Mouse (Mus musculus) heart, embryonic 10.5 days (tissue): ENCODE measurements around the gene Slc16a10. TPM values are rescaled to one million over a fixed set of nuclear protein-coding genes. Genes with fewer than 3 reads are reported as not detected.

Source experiments
- DNase-seq: peaks from one replicate; pipeline ENCODE4 v3.0.0-alpha.2; 2017; ENCODE audit warnings: low spot score
- H3K27ac ChIP-seq: fragments of 300-500 bp; sonication (generic); 2 replicates; pipeline ENCODE4 v1.5.1; 2016; ENCODE audit warnings: mild to moderate bottlenecking
- H3K27me3 ChIP-seq: fragments of 300-500 bp; sonication (generic); 2 replicates; pipeline ENCODE4 v1.6.1; 2016; ENCODE audit warnings: mild to moderate bottlenecking; ENCODE audit not compliant: poor library complexity, insufficient read depth, severe bottlenecking
- H3K36me3 ChIP-seq: fragments of 300-500 bp; sonication (generic); 2 replicates; pipeline ENCODE4 v1.6.1; 2016; ENCODE audit warnings: mild to moderate bottlenecking, moderate library complexity
- H3K4me1 ChIP-seq: fragments of 300-500 bp; sonication (generic); 2 replicates; pipeline ENCODE4 v1.6.1; 2016; ENCODE audit warnings: mild to moderate bottlenecking
- H3K4me3 ChIP-seq: fragments of 300-500 bp; sonication (generic); 2 replicates; pipeline ENCODE4 v1.5.1; 2016; ENCODE audit warnings: mild to moderate bottlenecking, moderate library complexity
- H3K9me3 ChIP-seq: fragments of 300-500 bp; sonication (generic); 2 replicates; pipeline ENCODE4 v1.6.1; 2016; ENCODE audit warnings: mild to moderate bottlenecking, moderate library complexity
- WGBS: fragments of 180-500 bp; shearing (Covaris S2); methylation state at CpG from one replicate; pipeline ENCODE4 v1.1.7; 2016; 5-methylcytosine and 5-hydroxymethylcytosine counted together
- polyA plus RNA-seq: library from polyadenylated mRNA; unstranded; fragments of >200 nt; fragmentation: Nextera tagmentation; extraction: Ambion mirVana; gene quantifications from 2 replicates; pipeline ENCODE4 v1.2.1, GENCODE M21; 2016

Gene Slc16a10
- polyA plus RNA-seq, 1 experiment from 2014 or later = 15.2 TPM

DNA sequence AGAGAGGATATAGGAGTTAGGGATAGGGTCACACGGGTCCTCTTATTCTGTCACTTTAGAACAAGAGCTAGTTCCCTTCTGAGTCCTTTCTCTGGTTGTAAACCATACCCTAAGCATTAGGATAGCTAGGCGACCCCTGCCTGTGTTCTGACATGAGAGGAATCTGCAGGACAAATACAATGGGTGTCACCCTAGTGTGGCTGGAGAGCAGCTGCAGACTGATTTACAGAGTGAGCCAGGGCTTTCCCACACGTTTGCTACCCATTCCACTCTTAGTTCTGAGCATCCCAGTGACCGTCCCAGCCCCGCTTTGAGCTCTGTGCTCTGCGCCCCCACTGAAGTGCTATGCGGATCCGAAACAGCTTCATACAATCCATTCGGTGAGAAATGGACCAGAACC is 71.4 kb downstream of the Slc16a10 start:
- H3K4me3 ChIP-seq = no peak overlapping the region
- H3K36me3 ChIP-seq = no peaks in the 10 kb centered on the region
- 71% methylated on average over 9 of the region's 9 CpGs for WGBS
- H3K27ac ChIP-seq = no peak overlapping the region
- H3K4me1 ChIP-seq = peaks cover 20% of the 10 kb centered on the region
- no peaks in the 10 kb centered on the region for H3K27me3 ChIP-seq
- no peaks in the 10 kb centered on the region for H3K9me3 ChIP-seq
- no peak for DNase-seq

DNA sequence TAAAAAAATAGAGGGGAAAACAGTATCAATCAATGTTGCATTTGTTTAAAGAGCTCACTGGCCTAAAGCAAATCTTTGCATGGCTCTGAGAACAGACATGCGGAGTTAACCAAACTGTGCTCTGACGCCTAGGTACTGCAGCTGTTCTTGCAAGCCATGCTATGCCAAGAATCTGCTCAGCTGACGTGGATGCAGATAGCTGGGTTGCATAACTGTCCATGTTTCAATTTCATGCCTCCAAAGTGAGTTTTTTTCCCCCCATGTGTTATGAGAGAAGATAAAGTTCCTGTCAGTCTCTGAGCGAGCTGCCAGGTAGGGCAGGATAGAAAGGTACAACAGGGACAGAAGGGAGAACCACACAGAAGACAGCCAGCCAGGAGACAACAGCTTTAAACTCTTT is 72.8 kb downstream of the Slc16a10 start:
- WGBS = 28% methylated on average over 4 of the region's 4 CpGs
- H3K27me3 ChIP-seq = no peaks in the 10 kb centered on the region
- no peaks in the 10 kb centered on the region for H3K9me3 ChIP-seq
- H3K4me1 ChIP-seq = peaks cover 22% of the 10 kb centered on the region
- DNase-seq = no peak
- no peaks in the 10 kb centered on the region for H3K36me3 ChIP-seq
- H3K4me3 ChIP-seq = no peak overlapping the region
- H3K27ac ChIP-seq = 0 out of 2 replicates have a peak overlapping the region, but pooled peaks have one; percentile 5

DNA sequence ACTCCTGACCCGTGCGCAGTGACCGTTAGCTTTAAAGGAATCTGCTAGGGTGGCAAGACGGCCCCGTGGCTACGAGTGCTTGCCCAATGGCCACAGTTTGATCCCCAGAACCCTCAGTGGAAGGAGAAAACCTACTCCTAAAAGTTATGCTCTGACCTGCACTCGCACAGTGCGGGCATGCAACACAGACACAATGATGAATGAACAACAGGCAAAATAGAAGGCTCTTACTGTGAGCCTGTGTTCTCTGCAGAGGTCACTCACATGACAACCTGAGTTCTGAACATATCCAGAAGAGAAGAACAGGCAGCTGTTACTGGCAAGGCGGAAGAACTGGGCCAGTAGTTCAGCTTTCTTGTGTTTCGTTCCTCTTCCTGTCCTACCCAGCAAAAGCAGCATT is 73.5 kb downstream of the Slc16a10 start:
- Histone ChIP-seq H3K9me3 (no peaks in the 10 kb centered on the region), H3K4me3 (no peak overlapping the region), H3K27me3 (no peaks in the 10 kb centered on the region), H3K4me1 (peaks cover 22% of the 10 kb centered on the region), H3K27ac (peak overlapping the region; percentile 52; the same call in 1 of the 2 replicates), H3K36me3 (no peaks in the 10 kb centered on the region)
- no peak for DNase-seq
- 86% methylated on average over 10 of the region's 10 CpGs for WGBS

DNA sequence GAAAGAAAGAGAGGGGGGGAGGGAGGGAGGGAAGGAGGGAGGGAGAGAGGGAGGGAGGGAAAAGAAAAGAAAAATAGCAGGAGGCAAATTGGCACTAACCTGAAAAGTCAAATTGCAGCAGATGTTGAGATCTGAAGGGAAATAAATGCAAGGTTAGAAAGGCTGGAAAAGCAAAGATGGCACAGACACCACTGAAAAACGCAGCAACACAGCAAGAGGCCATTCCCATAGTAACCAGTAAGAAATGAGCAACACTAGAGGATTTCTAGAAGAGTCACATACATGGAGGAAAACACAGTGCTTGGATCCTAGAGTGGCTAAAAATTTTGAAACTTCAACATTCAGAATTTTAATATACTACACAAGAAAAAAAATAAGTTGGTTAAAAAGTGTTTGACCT is 74.5 kb downstream of the Slc16a10 start:
- WGBS = 66% methylated on average over 1 of the region's 1 CpGs
- H3K36me3 ChIP-seq = no peaks in the 10 kb centered on the region
- H3K27ac ChIP-seq = no peak overlapping the region
- no peak overlapping the region for H3K4me3 ChIP-seq
- H3K27me3 ChIP-seq = no peaks in the 10 kb centered on the region
- peaks cover 22% of the 10 kb centered on the region for H3K4me1 ChIP-seq
- DNase-seq = no peak
- no peaks in the 10 kb centered on the region for H3K9me3 ChIP-seq

- WGBS = no CpG with 5 or more reads among the region's 1 CpGs
- Histone ChIP-seq H3K4me1 (peaks cover 22% of the 10 kb centered on the region), H3K4me3 (no peak overlapping the region), H3K36me3 (no peaks in the 10 kb centered on the region), H3K9me3 (no peaks in the 10 kb centered on the region), H3K27ac (no peak overlapping the region), H3K27me3 (no peaks in the 10 kb centered on the region)
- no peak for DNase-seq
These were observed 75.0 kb downstream of the Slc16a10 start for GRCm38 (mm10) chr10:40067071-40067470.

DNA sequence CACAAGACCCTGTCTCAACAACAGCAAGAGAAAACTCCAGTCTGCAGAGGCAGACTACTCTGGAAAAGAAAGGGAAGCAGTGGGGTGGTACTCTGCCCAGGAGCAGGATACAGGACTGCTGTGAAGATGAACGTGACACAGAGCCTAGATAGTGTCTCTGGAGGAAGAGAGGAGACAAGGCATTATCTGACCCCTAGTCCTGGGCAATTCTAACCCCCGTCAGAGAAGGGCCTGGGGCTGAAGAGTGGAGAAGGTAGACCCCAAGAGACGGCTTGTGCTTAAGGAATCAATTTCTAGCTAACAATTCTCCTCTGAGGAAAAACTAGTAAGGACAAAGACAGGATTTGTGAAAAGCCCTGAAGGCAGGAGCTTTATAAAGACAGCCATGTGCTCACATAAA is 76.7 kb downstream of the Slc16a10 start:
- no peaks in the 10 kb centered on the region for H3K36me3 ChIP-seq
- H3K4me1 ChIP-seq = peaks cover 17% of the 10 kb centered on the region
- no peak for DNase-seq
- H3K9me3 ChIP-seq = no peaks in the 10 kb centered on the region
- no peak overlapping the region for H3K27ac ChIP-seq
- H3K27me3 ChIP-seq = no peaks in the 10 kb centered on the region
- no peak overlapping the region for H3K4me3 ChIP-seq
- WGBS = 38% methylated on average over 3 of the region's 3 CpGs

DNA sequence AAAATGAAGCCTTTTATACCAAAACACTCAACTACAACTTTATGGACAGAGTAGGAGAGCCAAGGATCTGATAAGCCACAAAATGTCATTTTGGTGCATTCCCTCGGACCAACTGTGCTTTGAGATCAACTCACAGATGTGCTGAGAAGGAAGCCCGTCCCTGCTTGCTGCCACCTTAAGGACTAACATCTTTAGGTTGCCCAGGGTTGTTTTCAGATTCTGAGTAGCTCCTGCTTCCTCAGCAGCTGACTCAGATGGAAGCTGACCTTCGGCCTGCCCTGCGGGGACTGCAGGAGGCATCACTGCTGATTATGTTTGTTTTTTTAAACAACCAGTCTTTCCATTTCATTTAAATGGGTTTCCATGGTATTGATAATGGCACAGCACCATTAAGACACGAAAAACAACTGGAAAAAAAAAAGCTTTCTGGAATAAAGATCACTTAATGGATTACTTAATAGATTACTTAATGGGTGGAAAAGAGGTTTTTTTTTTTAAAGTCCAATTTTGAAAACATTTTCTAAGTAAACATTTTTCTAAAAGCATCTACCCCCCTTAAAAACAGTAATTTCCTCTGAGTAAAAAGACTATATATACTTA is 78.7 kb downstream of the Slc16a10 start:
- H3K4me3 ChIP-seq = no peak overlapping the region
- no peak for DNase-seq
- no peaks in the 10 kb centered on the region for H3K9me3 ChIP-seq
- no peak overlapping the region for H3K27ac ChIP-seq
- WGBS = 35% methylated on average over 5 of the region's 5 CpGs
- H3K36me3 ChIP-seq = no peaks in the 10 kb centered on the region
- H3K27me3 ChIP-seq = no peaks in the 10 kb centered on the region
- peaks cover 2% of the 10 kb centered on the region for H3K4me1 ChIP-seq

- no peak for DNase-seq
- no peaks in the 10 kb centered on the region for H3K36me3 ChIP-seq
- no peak overlapping the region for H3K4me3 ChIP-seq
- H3K9me3 ChIP-seq = no peaks in the 10 kb centered on the region
- WGBS = 58% methylated on average over 6 of the region's 6 CpGs
- H3K27me3 ChIP-seq = no peaks in the 10 kb centered on the region
- 0 out of 2 replicates have a peak, but pooled peaks cover 2% of the 10 kb centered on the region for H3K4me1 ChIP-seq
- H3K27ac ChIP-seq = no peak overlapping the region
These were observed 79.2 kb downstream of the Slc16a10 start for GRCm38 (mm10) chr10:40062812-40063211.

- DNase-seq = no peak
- Histone ChIP-seq H3K36me3 (no peaks in the 10 kb centered on the region), H3K4me1 (0 out of 2 replicates have a peak, but pooled peaks cover 2% of the 10 kb centered on the region), H3K27ac (no peak overlapping the region), H3K27me3 (no peaks in the 10 kb centered on the region), H3K4me3 (no peak overlapping the region), H3K9me3 (no peaks in the 10 kb centered on the region)
- 86% methylated on average over 5 of the region's 5 CpGs for WGBS
These were observed 80.1 kb downstream of the Slc16a10 start for GRCm38 (mm10) chr10:40061926-40062325.

DNA sequence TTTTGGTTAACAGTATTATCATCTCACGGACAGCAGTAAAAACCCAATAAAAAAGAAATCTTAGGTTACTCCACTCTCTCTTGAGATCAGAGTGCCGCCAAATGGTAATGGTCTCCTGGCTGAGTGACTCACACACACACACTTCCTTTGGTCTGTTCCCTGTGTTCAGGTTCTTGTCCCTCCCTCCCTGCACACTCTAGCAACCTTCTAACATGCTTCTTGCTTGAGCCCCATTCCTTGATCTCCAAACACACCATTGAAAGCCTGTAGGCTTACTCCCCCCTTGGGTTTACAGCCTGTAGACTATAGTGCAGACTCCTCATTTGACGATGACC is 83.3 kb downstream of the Slc16a10 start:
- no peaks in the 10 kb centered on the region for H3K36me3 ChIP-seq
- no peaks in the 10 kb centered on the region for H3K4me1 ChIP-seq
- H3K9me3 ChIP-seq = no peaks in the 10 kb centered on the region
- H3K27me3 ChIP-seq = no peaks in the 10 kb centered on the region
- no peak overlapping the region for H3K4me3 ChIP-seq
- no peak for DNase-seq
- H3K27ac ChIP-seq = no peak overlapping the region
- 76% methylated on average over 3 of the region's 3 CpGs for WGBS

DNA sequence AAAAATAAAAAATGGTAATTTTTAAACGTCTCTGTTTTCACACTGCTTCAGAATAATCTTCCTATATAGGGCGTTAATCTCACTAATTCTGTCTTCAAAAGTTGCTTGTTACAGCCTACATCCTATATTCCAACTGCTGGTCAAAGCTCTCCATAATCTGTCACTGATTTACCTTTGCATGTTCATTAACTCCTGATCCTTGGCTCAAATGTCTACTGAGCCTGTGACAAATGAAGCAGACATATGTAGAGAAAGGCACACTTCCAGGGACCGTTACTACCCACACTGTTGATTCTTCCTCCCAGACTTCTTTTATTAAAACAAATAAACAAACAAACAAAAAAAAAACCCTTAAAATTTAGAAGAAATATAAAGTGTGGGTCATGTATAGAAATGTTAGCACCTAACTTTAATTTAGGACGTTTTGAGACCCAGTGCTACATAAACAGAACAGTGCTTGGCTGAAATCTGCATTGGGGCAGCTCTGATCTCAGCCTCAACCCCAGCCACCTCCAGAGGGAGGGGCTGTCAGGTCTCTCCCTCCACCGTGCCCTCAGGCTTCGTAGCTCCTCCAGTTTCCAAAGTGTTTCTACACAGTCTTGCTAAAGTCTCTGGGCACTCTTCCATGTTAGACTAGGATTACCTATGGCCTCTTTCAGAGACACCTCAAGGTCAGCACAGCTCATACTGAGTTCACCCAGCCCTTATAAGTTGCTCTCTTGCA is 83.8 kb downstream of the Slc16a10 start:
- 56% methylated on average over 6 of the region's 6 CpGs for WGBS
- H3K4me1 ChIP-seq = no peaks in the 10 kb centered on the region
- H3K27me3 ChIP-seq = no peaks in the 10 kb centered on the region
- no peaks in the 10 kb centered on the region for H3K9me3 ChIP-seq
- H3K27ac ChIP-seq = no peak overlapping the region
- no peaks in the 10 kb centered on the region for H3K36me3 ChIP-seq
- H3K4me3 ChIP-seq = no peak overlapping the region
- DNase-seq = no peak

DNA sequence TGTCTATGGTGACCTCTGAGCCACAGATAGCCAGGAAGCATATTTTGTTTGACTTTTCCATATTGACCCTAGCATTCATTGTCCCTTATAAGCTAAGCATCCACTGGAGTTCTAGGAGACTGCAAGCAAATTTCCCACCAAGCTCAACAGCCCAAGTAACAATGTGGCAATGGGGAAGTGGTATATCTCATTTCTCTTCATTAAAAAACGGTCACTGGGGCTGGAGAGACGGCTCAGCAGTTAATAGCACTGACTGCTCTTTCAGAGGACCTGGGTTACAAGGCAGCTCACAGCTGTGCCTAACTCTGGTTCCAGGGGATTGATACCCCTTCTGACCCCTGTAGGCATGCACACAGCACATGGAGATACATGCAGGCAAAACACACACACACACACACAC is 84.4 kb downstream of the Slc16a10 start:
- DNase-seq = no peak
- no peaks in the 10 kb centered on the region for H3K36me3 ChIP-seq
- H3K27ac ChIP-seq = no peak overlapping the region
- no peak overlapping the region for H3K4me3 ChIP-seq
- no peaks in the 10 kb centered on the region for H3K9me3 ChIP-seq
- H3K27me3 ChIP-seq = no peaks in the 10 kb centered on the region
- WGBS = 82% methylated on average over 2 of the region's 2 CpGs
- no peaks in the 10 kb centered on the region for H3K4me1 ChIP-seq

- Histone ChIP-seq H3K27me3 (no peaks in the 10 kb centered on the region), H3K9me3 (no peaks in the 10 kb centered on the region), H3K36me3 (peaks cover 16% of the 10 kb centered on the region; the same call in 1 of the 2 replicates), H3K4me3 (no peak overlapping the region), H3K27ac (no peak overlapping the region), H3K4me1 (no peaks in the 10 kb centered on the region)
- DNase-seq = no peak
- WGBS = 91% methylated on average over 8 of the region's 8 CpGs
These were observed 87.6 kb downstream of the Slc16a10 start for GRCm38 (mm10) chr10:40054455-40054854.
